Mouse (Mus musculus) spleen, adult 18-20 months (tissue): Measurements from ENCODE around the gene Ykt6.
"Not testable (repeated sequence)": the region's sequence is repeated elsewhere in the genome, so short reads cannot be mapped to it uniquely, and the experiment has no call there.

Experiments
- DNase-seq, 2 experiments: peaks; one replicate each; pipeline ENCODE4 v3.0.0; 2022; ENCODE audit warnings: mixed read lengths in 2 of 2

Gene Ykt6

GRCm38 (mm10) chr11:5955546-5956276 lies at the start of gene Ykt6:
Gene Ykt6 (plus strand): TSS chr11:5955693.
- peak; percentile 93 for DNase-seq

GRCm38 (mm10) chr11:5905778-5906518 lies 49.5 kb upstream of the Ykt6 start:
- DNase-seq, result no peak

GRCm38 (mm10) chr11:5907096-5907495 lies 48.4 kb upstream of the Ykt6 start:
- no peak for DNase-seq

- no peak for DNase-seq
Measured at GRCm38 (mm10) chr11:5908642-5909041, 46.9 kb upstream of the Ykt6 start.

- peak in 1 of 2 experiments; percentile 50 for DNase-seq
Measured at GRCm38 (mm10) chr11:5912635-5913034, 42.9 kb upstream of the Ykt6 start.

- no peak for DNase-seq
Measured at GRCm38 (mm10) chr11:5913256-5913655, 42.2 kb upstream of the Ykt6 start.

GRCm38 (mm10) chr11:5913936-5914335 lies 41.6 kb upstream of the Ykt6 start:
- DNase-seq, result no peak

GRCm38 (mm10) chr11:5914940-5915339 lies 40.6 kb upstream of the Ykt6 start:
- DNase-seq, result no peak

- no peak for DNase-seq
Measured at GRCm38 (mm10) chr11:5915429-5916177, 39.9 kb upstream of the Ykt6 start.

GRCm38 (mm10) chr11:5916178-5916548 lies 39.3 kb upstream of the Ykt6 start:
- DNase-seq, result no peak

- no peak for DNase-seq
Measured at GRCm38 (mm10) chr11:5918111-5918510, 37.4 kb upstream of the Ykt6 start.

- DNase-seq, result no peak
Measured at GRCm38 (mm10) chr11:5919606-5920005, 35.9 kb upstream of the Ykt6 start.

- DNase-seq, result no peak
Measured at GRCm38 (mm10) chr11:5920323-5920960, 35.1 kb upstream of the Ykt6 start.

- DNase-seq, result no peak
Measured at GRCm38 (mm10) chr11:5924699-5925098, 30.8 kb upstream of the Ykt6 start.

- DNase-seq, result no peak
Measured at GRCm38 (mm10) chr11:5926696-5927220, 28.7 kb upstream of the Ykt6 start.

GRCm38 (mm10) chr11:5930578-5930977 lies 24.9 kb upstream of the Ykt6 start:
- DNase-seq, result no peak

GRCm38 (mm10) chr11:5931947-5932346 lies 23.5 kb upstream of the Ykt6 start:
- peak in 1 of 2 experiments; percentile 29 for DNase-seq

GRCm38 (mm10) chr11:5934531-5934930 lies 21.0 kb upstream of the Ykt6 start:
- not testable (repeated sequence) for DNase-seq

GRCm38 (mm10) chr11:5942966-5943365 lies 12.5 kb upstream of the Ykt6 start:
- DNase-seq, result no peak

- DNase-seq, result no peak
Measured at GRCm38 (mm10) chr11:5945096-5945495, 10.4 kb upstream of the Ykt6 start.

- DNase-seq, result no peak
Measured at GRCm38 (mm10) chr11:5947796-5948195, 7.7 kb upstream of the Ykt6 start.

GRCm38 (mm10) chr11:5948546-5949250 lies 6.8 kb upstream of the Ykt6 start:
- no peak for DNase-seq
